Mouse (Mus musculus) G1E (cell line): ENCODE results near the gene Ptpn7.

Experiments
- CTCF ChIP-seq: IDR thresholded peaks from 2 replicates; pipeline ENCODE4 v1.5.1; 2012; ENCODE audit warnings: low read depth, low read length, inconsistent platforms, mixed read lengths
- GATA1 ChIP-seq: IDR thresholded peaks from 2 replicates; pipeline ENCODE4 v1.6.1; 2012; ENCODE audit warnings: borderline replicate concordance, low read length, inconsistent platforms, mixed read lengths
- GATA2 ChIP-seq: IDR thresholded peaks from 2 replicates; pipeline ENCODE4 v1.6.1; 2012; ENCODE audit warnings: low read depth, low read length, inconsistent platforms, borderline replicate concordance
- POLR2AphosphoS5 ChIP-seq: IDR thresholded peaks from 2 replicates; pipeline ENCODE4 v1.6.1; 2012; ENCODE audit warnings: low read depth, low read length, inconsistent platforms; ENCODE audit not compliant: insufficient replicate concordance
- TAL1 ChIP-seq: conservative IDR thresholded peaks from 2 replicates; pipeline ENCODE4 v1.6.1; 2012; ENCODE audit warnings: low read depth, low read length, inconsistent platforms, mixed read lengths

DNA sequence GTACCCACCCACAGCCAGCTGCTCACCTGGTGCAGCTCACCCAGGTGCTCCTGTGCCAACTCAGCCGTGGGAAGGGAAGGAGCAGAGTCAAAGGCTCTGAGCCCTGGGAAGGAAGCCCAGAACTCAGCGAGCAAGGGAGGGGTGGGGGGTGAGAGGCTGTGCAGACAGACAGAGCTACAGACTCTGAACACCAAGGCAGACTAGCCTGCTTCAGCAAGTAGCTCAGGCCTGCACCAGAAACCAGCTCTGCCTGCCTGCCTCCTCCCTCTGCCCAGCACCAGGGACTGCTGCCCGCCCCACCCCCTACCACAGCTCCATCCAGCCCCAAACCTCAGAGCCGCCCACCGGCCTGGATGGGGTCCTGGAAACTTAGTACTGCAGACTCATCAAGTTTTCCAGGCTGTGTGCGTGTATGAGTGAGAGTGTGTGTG is 4.5 kb upstream of the Ptpn7 start:
- TF ChIP-seq CTCF (no peak), POLR2AphosphoS5 (no peak), GATA1 (no peak), GATA2 (no peak), TAL1 (no peak)
